15 mouse cellular contexts compared by ENCODE assay signal in the genomic region with DNA sequence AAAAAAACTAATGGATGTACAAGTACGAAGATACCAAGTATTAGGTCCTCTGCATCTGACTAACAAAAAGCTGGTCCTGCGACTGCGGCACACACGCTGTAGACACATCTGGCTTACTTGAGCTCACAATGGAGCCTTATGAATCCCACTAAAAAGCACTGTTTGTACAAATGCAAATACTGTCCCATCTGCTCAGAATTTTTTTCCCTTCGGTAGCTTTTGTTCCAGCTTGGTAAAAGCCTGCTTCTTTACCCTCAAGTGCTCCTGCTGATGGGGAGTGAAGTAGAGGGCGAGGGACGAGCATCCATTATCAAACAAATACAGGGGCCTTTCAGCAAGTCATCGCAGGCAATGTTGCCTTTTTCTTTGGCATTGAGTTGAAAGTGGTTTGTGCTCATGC. TPM values are rescaled to one million over a fixed set of nuclear protein-coding genes. Genes with fewer than 3 reads are reported as not detected.
DNase-seq lines count a peak whose midpoint lies in the region; ATAC-seq and TF ChIP-seq lines count a peak whose summit lies in the region.
"Had no signal": no experiment of that assay in that cellular context is flagged by ENCODE, and none has a peak within 500 bp of the region (broad histone marks: within the 10 kb centered on the region; RNA-seq: fewer than 3 reads in every experiment).

No protein-coding gene starts in this region.

- no peak overlapping the region for H3K4me2 ChIP-seq in embryonic facial prominence, embryonic 11.5 days (ENCODE audit: low read depth, low read length)
- no peak overlapping the region for H3K4me2 ChIP-seq in midbrain, embryonic 11.5 days
- no peak overlapping the region for H3K4me2 ChIP-seq in midbrain, embryonic 15.5 days
- H3K4me2 ChIP-seq in midbrain, embryonic 13.5 days (replicated peaks): no peak overlapping the region
- H3K4me2 ChIP-seq in kidney, embryonic 14.5 days (replicated peaks; ENCODE audit: low read depth, low read length): no peak overlapping the region
- H3K4me2 ChIP-seq: embryonic facial prominence, embryonic 15.5 days; heart, embryonic 15.5 days; hindbrain, embryonic 15.5 days had no signal

- no peaks in the 10 kb centered on the region for H3K36me3 ChIP-seq in embryonic facial prominence, embryonic 11.5 days (replicated peaks; ENCODE audit: control insufficient read depth, insufficient read depth, low read depth, low read length)
- no peaks in the 10 kb centered on the region for H3K36me3 ChIP-seq in embryonic facial prominence, embryonic 10.5 days (replicated peaks)
- H3K36me3 ChIP-seq in midbrain, embryonic 11.5 days (ENCODE audit: control insufficient read depth, insufficient read depth, low read length): no peaks in the 10 kb centered on the region
- H3K36me3 ChIP-seq in midbrain, embryonic 15.5 days (replicated peaks): no peaks in the 10 kb centered on the region
- H3K36me3 ChIP-seq in midbrain, embryonic 13.5 days: no peaks in the 10 kb centered on the region
- no peaks in the 10 kb centered on the region for H3K36me3 ChIP-seq in limb, embryonic 10.5 days
- no peaks in the 10 kb centered on the region for H3K36me3 ChIP-seq in kidney, embryonic 14.5 days (ENCODE audit: control insufficient read depth, insufficient read depth, low read length)
- H3K36me3 ChIP-seq: embryonic facial prominence, embryonic 15.5 days; heart, embryonic 15.5 days; hindbrain, embryonic 15.5 days had no signal

- no peak for TF ChIP-seq POLR2A in brain, embryonic 14.5 days (IDR thresholded peaks at IDR 0.05; ENCODE audit: borderline replicate concordance, extremely low read depth, insufficient read depth, insufficient read length, poor library complexity, severe bottlenecking)

- no peaks in the 10 kb centered on the region for H3K27me3 ChIP-seq in embryonic facial prominence, embryonic 11.5 days (ENCODE audit: control insufficient read depth, insufficient read depth, low read length)
- no peaks in the 10 kb centered on the region for H3K27me3 ChIP-seq in embryonic facial prominence, embryonic 10.5 days (replicated peaks; ENCODE audit: low read depth, poor library complexity, severe bottlenecking)
- H3K27me3 ChIP-seq in midbrain, embryonic 11.5 days (ENCODE audit: control insufficient read depth, insufficient read depth, low read length): no peaks in the 10 kb centered on the region
- no peaks in the 10 kb centered on the region for H3K27me3 ChIP-seq in midbrain, embryonic 15.5 days (replicated peaks)
- H3K27me3 ChIP-seq in midbrain, embryonic 13.5 days: no peaks in the 10 kb centered on the region
- no peaks in the 10 kb centered on the region for H3K27me3 ChIP-seq in limb, embryonic 10.5 days (ENCODE audit: low read depth, poor library complexity, severe bottlenecking)
- no peaks in the 10 kb centered on the region for H3K27me3 ChIP-seq in kidney, embryonic 14.5 days (ENCODE audit: control insufficient read depth, insufficient read depth, low read length)
- H3K27me3 ChIP-seq: embryonic facial prominence, embryonic 15.5 days; heart, embryonic 15.5 days; hindbrain, embryonic 15.5 days had no signal

- no peak overlapping the region for H3K9ac ChIP-seq in embryonic facial prominence, embryonic 11.5 days (replicated peaks; ENCODE audit: low read length)
- H3K9ac ChIP-seq in midbrain, embryonic 11.5 days (ENCODE audit: low read length): no peak overlapping the region
- no peak overlapping the region for H3K9ac ChIP-seq in midbrain, embryonic 15.5 days
- H3K9ac ChIP-seq in midbrain, embryonic 13.5 days (replicated peaks): no peak overlapping the region
- no peak overlapping the region for H3K9ac ChIP-seq in kidney, embryonic 14.5 days (ENCODE audit: low read depth, low read length)
- H3K9ac ChIP-seq: embryonic facial prominence, embryonic 15.5 days; heart, embryonic 15.5 days; hindbrain, embryonic 15.5 days; liver, embryonic 14.5 days had no signal

- H3K4me1 ChIP-seq in embryonic facial prominence, embryonic 11.5 days (ENCODE audit: control insufficient read depth, insufficient read depth, low read length): no peaks in the 10 kb centered on the region
- H3K4me1 ChIP-seq in embryonic facial prominence, embryonic 10.5 days: peaks cover 22% of the 10 kb centered on the region
- H3K4me1 ChIP-seq in midbrain, embryonic 11.5 days (ENCODE audit: control insufficient read depth, insufficient read depth, low read length): peaks cover 2% of the 10 kb centered on the region; the same call in 1 of the 2 replicates
- H3K4me1 ChIP-seq in midbrain, embryonic 15.5 days: peaks cover 7% of the 10 kb centered on the region
- H3K4me1 ChIP-seq in midbrain, embryonic 13.5 days (replicated peaks): peaks cover 11% of the 10 kb centered on the region
- peaks cover 8% of the 10 kb centered on the region; the same call in 1 of the 2 replicates for H3K4me1 ChIP-seq in limb, embryonic 10.5 days
- H3K4me1 ChIP-seq in kidney, embryonic 14.5 days (ENCODE audit: control insufficient read depth, insufficient read depth, low read length): no peaks in the 10 kb centered on the region
- H3K4me1 ChIP-seq: embryonic facial prominence, embryonic 15.5 days; heart, embryonic 15.5 days; hindbrain, embryonic 15.5 days had no signal

- ATAC-seq in embryonic facial prominence, embryonic 11.5 days (replicated peaks; ENCODE audit: insufficient number of reproducible peaks, low FRiP score, low TSS enrichment, low read depth): no peak
- ATAC-seq in midbrain, embryonic 11.5 days (ENCODE audit: low FRiP score): no peak
- no peak for ATAC-seq in midbrain, embryonic 15.5 days (replicated peaks)
- 0 out of 2 replicates have a peak, but pooled peaks have one; percentile 40 for ATAC-seq in midbrain, embryonic 13.5 days
- no peak for ATAC-seq in kidney, embryonic 14.5 days (ENCODE audit: low FRiP score, low TSS enrichment)

- H3K9me3 ChIP-seq in embryonic facial prominence, embryonic 11.5 days (replicated peaks; ENCODE audit: control insufficient read depth, low read length): no peaks in the 10 kb centered on the region
- H3K9me3 ChIP-seq in embryonic facial prominence, embryonic 10.5 days: no peaks in the 10 kb centered on the region
- no peaks in the 10 kb centered on the region for H3K9me3 ChIP-seq in midbrain, embryonic 11.5 days (ENCODE audit: control insufficient read depth, low read length)
- H3K9me3 ChIP-seq in midbrain, embryonic 15.5 days: no peaks in the 10 kb centered on the region
- H3K9me3 ChIP-seq in midbrain, embryonic 13.5 days: no peaks in the 10 kb centered on the region
- no peaks in the 10 kb centered on the region; the same call in 1 of the 2 replicates for H3K9me3 ChIP-seq in limb, embryonic 10.5 days (replicated peaks)
- no peaks in the 10 kb centered on the region for H3K9me3 ChIP-seq in kidney, embryonic 14.5 days (ENCODE audit: control insufficient read depth, low read length)
- H3K9me3 ChIP-seq: embryonic facial prominence, embryonic 15.5 days; heart, embryonic 15.5 days; hindbrain, embryonic 15.5 days had no signal

- WGBS in embryonic facial prominence, embryonic 11.5 days: 61% methylated on average over 8 of the region's 8 CpGs
- WGBS in embryonic facial prominence, embryonic 10.5 days: 77% methylated on average over 8 of the region's 8 CpGs
- 63% methylated on average over 8 of the region's 8 CpGs for WGBS in midbrain, embryonic 11.5 days
- 27% methylated on average over 8 of the region's 8 CpGs for WGBS in midbrain, embryonic 15.5 days
- WGBS in midbrain, embryonic 13.5 days: 33% methylated on average over 8 of the region's 8 CpGs
- WGBS in limb, embryonic 10.5 days: 91% methylated on average over 8 of the region's 8 CpGs
- WGBS in kidney, embryonic 14.5 days: 90% methylated on average over 8 of the region's 8 CpGs

- TF ChIP-seq CTCF in brain, embryonic 14.5 days (IDR thresholded peaks at IDR 0.05; ENCODE audit: borderline replicate concordance, extremely low read depth, insufficient read depth, insufficient read length): no peak

- no peak overlapping the region for H3K27ac ChIP-seq in embryonic facial prominence, embryonic 11.5 days (replicated peaks; ENCODE audit: low read depth, low read length)
- H3K27ac ChIP-seq in embryonic facial prominence, embryonic 10.5 days (replicated peaks): no peak overlapping the region
- peak overlapping the region; percentile 10; the same call in 1 of the 2 replicates for H3K27ac ChIP-seq in midbrain, embryonic 11.5 days (ENCODE audit: low read depth, low read length)
- H3K27ac ChIP-seq in midbrain, embryonic 15.5 days: no peak overlapping the region
- H3K27ac ChIP-seq in midbrain, embryonic 13.5 days: peak overlapping the region; percentile 17; the same call in 1 of the 2 replicates
- H3K27ac ChIP-seq in limb, embryonic 10.5 days: no peak overlapping the region
- no peak overlapping the region for H3K27ac ChIP-seq in kidney, embryonic 14.5 days (ENCODE audit: low read depth, low read length)
- H3K27ac ChIP-seq: embryonic facial prominence, embryonic 15.5 days; heart, embryonic 15.5 days; hindbrain, embryonic 15.5 days; liver, embryonic 14.5 days had no signal

- no peak overlapping the region for H3K4me3 ChIP-seq in embryonic facial prominence, embryonic 11.5 days (ENCODE audit: low read depth, low read length)
- H3K4me3 ChIP-seq in embryonic facial prominence, embryonic 10.5 days: no peak overlapping the region
- no peak overlapping the region for H3K4me3 ChIP-seq in midbrain, embryonic 11.5 days (ENCODE audit: low read depth, low read length)
- H3K4me3 ChIP-seq in midbrain, embryonic 15.5 days: no peak overlapping the region
- no peak overlapping the region for H3K4me3 ChIP-seq in midbrain, embryonic 13.5 days (replicated peaks)
- no peak overlapping the region for H3K4me3 ChIP-seq in limb, embryonic 10.5 days
- no peak overlapping the region for H3K4me3 ChIP-seq in kidney, embryonic 14.5 days (ENCODE audit: low read length)
- H3K4me3 ChIP-seq: embryonic facial prominence, embryonic 15.5 days; heart, embryonic 15.5 days; hindbrain, embryonic 15.5 days had no signal

- DNase-seq in embryonic facial prominence, embryonic 11.5 days (ENCODE audit: low spot score): peak; percentile 3
- DNase-seq in embryonic facial prominence, embryonic 10.5 days (ENCODE audit: low spot score): no peak
- no peak for DNase-seq in midbrain, embryonic 11.5 days (ENCODE audit: low spot score, missing footprints)
- peak; percentile 74 for DNase-seq in brain, embryonic 14.5 days (ENCODE audit: low read depth)
- DNase-seq in limb, embryonic 10.5 days (ENCODE audit: low spot score): no peak
- DNase-seq: cerebellum, adult 8-10 months; kidney, adult 8-10 months; lung, postnatal 14 days had no signal

RNA-seq across cellular contexts. Expression of a gene that starts 29.3 kb away (rescaled TPM):
- 6.3 and 6.7 TPM in 2 replicates for polyA plus RNA-seq in embryonic facial prominence, embryonic 11.5 days (2014; fragmentation: Nextera tagmentation; extraction: Ambion mirVana)
- polyA plus RNA-seq in embryonic facial prominence, embryonic 10.5 days (2016; fragmentation: Nextera tagmentation; extraction: Ambion mirVana): 5.8 and 6.2 TPM in 2 replicates
- 9.3 and 10.9 TPM in 2 replicates for polyA plus RNA-seq in midbrain, embryonic 11.5 days (2014; fragmentation: Nextera tagmentation; extraction: Ambion mirVana)
- polyA plus RNA-seq in midbrain, embryonic 15.5 days (2015; fragmentation: Nextera tagmentation; extraction: Ambion mirVana): 17.5 and 19.5 TPM in 2 replicates
- 30.9 and 32.4 TPM in 2 replicates for polyA plus RNA-seq in brain, embryonic 14.5 days (2012; rRNA removed)
- 13.7 and 14.1 TPM in 2 replicates for polyA plus RNA-seq in midbrain, embryonic 13.5 days (2015; fragmentation: Nextera tagmentation; extraction: Ambion mirVana)
- polyA plus RNA-seq in limb, embryonic 10.5 days (2016; fragmentation: Nextera tagmentation; extraction: Ambion mirVana): 4.3 and 5.4 TPM in 2 replicates
- 4.4 and 4.8 TPM in 2 replicates for polyA plus RNA-seq in kidney, embryonic 14.5 days (2014; fragmentation: Nextera tagmentation; extraction: Ambion mirVana)

Comparison
In these comparisons a context has a peak if more than half of its experiments do, and no peak if none do; other contexts are left out.
1. DNase-seq: peak in embryonic facial prominence, embryonic 11.5 days (single experiment) and brain, embryonic 14.5 days (single experiment); none in embryonic facial prominence, embryonic 10.5 days (single experiment), midbrain, embryonic 11.5 days (single experiment) and limb, embryonic 10.5 days (single experiment).
2. H3K27ac ChIP-seq: peak in midbrain, embryonic 11.5 days (single experiment) and midbrain, embryonic 13.5 days (single experiment); none in embryonic facial prominence, embryonic 11.5 days (single experiment), embryonic facial prominence, embryonic 10.5 days (single experiment), midbrain, embryonic 15.5 days (single experiment), limb, embryonic 10.5 days (single experiment) and kidney, embryonic 14.5 days (single experiment).